Mouse (Mus musculus) testis, adult 2 months (tissue): ENCODE results near the gene Kcnh4.

ENCODE experiments used
- CTCF ChIP-seq: fragments of 200-500 bp; IDR thresholded peaks from 2 replicates; pipeline ENCODE4 v1.5.1; 2012; ENCODE audit warnings: low read depth, mild to moderate bottlenecking, inconsistent platforms, low read length, moderate library complexity; ENCODE audit not compliant: control insufficient read depth, insufficient read depth, insufficient replicate concordance
- POLR2A ChIP-seq: fragments of 200-500 bp; IDR thresholded peaks from 2 replicates; pipeline ENCODE4 v1.6.1; 2012; ENCODE audit warnings: low read depth, mild to moderate bottlenecking, inconsistent platforms, low read length, moderate library complexity; ENCODE audit not compliant: control insufficient read depth

- TF ChIP-seq CTCF (no peak), POLR2A (no peak)
Measured at GRCm38 (mm10) chr11:100804409-100804808, 44.7 kb upstream of the Kcnh4 start.
